Mouse (Mus musculus) mesoderm, embryonic 11.5 days (tissue): ENCODE measurements around the gene Ephb1.

ENCODE experiments used
- DNase-seq: peaks from one replicate; pipeline ENCODE4 v3.0.0-alpha.2; 2012; ENCODE audit warnings: low read depth, low spot score

Ephb1 gene

DNA sequence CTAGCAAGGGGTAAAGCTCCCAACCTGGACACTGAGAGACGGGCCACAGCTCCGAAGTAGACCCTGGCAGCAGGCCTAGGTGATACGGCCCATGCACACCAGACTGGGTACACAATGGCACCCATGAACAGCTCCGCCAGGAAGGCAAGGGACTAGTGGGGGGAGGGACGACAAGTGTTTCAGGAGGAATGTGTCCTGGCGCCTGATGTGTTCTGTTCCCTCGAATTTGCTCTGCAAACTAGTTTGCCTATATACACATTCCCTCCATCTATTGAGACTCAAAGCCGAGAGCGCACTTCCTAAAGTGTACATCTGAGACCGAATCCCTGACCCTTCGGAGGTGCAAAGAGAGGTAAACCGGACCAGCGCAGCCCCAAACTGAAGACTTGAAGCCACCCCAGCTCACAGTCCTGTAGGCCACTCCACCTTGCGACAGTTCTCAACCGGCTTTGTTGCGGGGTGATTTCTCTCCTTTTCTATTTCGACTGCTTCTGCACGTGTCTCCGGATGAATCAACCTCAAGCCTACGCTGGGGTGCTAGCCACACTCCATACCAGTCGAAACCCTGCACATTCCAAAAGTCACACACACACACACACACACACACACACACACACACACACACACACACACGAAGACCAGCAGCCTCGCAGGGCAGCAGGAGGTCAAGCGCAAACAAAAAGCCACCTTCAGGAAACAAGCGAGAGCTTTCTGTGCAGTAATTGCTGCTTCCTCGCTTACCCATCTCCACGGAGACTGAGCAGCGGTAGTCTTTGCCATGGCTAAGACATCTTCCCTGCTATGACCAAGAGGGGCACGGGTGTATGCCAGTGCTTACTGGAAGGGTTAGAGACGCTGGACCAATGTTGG is 2.1 kb downstream of the Ephb1 start:
- DNase-seq: peak; percentile 35

DNA sequence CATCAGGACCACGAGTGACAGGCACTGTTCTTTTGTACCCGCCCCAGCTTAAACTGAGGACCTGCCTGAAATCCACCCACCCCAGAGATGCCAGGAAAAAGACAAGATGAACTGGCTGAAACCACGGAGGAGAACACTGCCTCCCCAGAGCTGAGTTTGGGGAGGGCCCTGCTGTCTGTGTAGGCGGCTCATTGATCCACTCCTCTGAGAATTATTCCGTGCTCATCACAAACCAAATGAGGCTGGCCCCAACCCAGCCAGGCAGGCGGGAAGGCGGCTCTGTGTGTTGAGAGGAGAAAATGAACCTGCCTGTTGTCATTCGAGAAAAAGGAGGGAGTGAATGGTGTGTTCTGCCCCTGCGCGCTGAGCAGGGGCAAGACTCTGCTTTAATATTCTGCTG is 2.8 kb downstream of the Ephb1 start:
- DNase-seq: no peak

DNA sequence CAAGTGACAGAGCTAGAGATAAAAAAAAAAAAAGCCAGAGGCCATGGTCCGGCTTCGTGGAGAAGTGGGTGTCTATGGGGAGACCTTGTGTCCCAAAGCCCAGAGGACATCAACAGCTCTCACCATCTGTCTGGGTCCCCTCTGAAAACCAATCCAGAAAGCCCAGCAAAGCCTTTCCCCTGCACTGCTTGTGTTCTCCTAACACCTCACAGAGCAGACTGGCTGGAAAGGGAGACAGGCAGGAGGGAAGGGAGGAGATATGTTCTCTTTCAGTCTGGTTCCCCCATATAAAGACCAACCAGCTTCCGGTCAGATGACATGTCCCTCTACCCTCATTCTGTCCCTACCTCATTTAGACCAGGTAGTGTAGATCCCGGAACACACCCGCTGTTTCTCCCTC is 3.3 kb downstream of the Ephb1 start:
- no peak for DNase-seq

DNA sequence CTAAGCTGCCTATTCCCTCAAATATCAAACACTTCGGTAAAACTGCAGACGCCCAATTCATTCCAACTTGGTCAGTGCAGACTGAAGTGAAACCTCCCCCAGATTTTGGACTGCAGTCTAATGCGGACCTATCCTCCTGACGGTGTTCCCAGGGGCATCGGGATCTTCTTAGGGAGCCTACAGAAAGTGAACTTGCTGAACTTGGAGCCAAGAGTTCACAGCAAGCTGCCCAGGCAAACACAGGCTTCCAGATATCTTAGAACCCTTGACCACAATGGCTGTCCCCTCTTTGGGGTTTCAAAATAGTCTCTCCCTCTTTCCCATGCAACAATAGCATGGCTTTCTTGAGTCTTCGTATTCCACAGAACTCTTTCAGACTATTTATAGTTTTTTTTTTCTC is 3.8 kb downstream of the Ephb1 start:
- no peak for DNase-seq

DNA sequence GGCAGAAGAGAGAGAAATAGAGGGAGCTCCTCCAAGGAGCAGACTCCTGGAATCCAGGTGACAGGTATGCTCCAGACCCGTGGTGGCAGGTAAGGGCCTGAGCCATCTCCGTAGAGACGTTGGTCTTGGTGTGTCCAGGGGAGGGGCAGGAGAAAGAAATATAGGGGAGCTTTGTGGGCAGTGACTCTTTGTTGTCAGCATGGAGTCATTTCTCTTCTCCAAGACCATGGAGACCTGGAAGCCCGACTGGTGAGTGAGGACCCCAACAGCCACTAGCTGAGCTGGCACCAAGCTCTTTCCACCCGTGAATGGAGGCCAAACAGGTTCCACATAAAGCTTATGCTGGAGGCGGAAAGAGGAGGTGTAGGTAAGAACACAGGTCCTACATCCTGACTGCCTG is 4.4 kb downstream of the Ephb1 start:
- no peak for DNase-seq

DNA sequence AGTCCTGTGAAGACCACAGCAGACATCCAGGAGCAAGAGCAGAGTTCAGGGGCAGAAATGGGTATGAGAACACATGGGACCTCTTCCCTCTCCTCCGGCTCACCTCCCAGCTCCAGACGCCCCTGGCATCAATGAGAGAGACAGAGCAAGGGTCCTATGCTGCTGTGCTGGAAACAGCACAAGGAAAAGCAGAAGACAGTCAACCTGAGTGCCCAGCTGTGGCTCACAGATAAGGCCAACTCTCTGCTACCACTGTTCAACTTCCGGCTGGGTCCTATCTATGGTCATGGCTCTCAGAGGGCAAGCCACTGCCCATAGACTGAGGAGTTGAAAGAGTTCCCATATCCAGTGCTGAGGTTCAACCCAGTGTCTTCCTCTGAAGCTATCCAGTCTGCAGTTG is 7.7 kb downstream of the Ephb1 start:
- DNase-seq: no peak

DNA sequence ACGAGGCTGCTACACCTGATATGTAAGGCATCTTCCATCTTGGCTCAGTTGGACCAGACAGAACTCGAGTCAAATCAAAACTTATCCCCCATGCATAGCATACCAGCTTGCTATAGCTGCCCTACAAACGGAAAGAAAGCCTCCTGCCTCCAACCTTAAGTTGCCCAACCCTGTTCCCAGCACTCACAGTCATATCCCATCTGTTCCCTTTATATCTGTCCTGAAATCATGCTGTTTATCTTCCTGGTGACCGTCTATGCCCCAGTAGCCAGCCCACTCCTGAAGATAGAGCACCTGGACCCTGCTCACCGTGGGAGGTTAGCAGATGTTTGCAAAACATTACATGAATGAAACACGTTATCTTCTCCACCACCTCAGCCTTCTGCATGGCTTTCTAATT is 9.0 kb downstream of the Ephb1 start:
- no peak for DNase-seq

DNA sequence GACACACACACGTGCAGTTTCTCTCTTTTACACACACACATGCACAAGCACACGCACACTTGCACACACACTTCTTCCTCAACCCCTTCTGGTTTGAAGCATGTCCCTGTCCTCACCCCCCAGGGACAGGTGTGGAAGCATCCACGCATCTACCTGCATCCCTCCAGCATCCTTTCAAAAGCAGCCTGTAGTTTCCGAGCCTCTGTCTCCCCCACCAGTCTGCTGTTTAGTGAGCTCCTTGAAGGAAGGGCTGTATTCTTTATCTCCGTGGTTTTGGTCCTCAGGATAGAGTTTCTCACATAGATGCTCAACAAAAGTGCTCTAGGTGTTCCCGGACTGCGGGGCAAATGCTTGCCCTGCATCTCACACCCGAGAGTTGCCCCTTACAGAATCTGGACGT is 9.4 kb downstream of the Ephb1 start:
- no peak for DNase-seq

DNA sequence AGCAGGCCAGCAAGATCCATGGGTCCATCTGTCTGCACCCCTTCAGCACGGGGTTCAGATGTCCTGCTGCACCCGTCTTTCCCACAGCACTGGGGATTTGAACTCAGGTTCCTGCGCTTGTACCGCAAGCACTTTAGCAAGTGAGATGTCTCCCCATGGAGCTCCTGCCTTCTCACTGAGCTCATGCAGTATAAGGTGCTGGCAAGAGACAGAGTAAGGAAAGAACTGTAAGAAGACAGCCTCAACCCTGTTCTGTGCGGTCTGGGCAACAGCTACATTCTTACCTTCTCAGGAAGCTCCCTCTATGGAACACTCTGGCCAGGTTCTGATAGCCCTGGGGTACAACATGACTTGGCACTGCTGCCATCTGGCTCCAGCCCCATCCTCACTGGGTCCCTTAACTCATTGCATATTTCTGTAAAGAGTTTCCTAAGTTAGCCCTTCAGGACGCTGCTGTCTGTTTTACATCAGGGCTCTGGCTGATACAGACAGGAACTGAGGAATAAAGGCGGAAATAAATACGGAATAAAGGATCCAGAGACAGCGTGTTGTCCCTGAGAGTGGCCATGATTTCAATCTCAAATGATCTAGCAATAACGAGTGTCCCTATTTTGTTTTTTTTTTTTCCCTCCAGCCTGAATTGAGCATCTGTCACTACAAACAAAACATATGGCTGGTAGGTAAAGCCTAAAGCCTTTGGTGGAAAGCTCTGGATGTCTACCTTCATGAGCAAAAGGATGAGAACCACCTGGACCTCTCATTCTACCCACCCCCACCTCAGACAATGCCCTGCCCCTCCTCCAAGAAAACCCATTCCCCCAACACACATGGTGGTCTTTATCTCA is 10.2 kb downstream of the Ephb1 start:
- DNase-seq: no peak

DNA sequence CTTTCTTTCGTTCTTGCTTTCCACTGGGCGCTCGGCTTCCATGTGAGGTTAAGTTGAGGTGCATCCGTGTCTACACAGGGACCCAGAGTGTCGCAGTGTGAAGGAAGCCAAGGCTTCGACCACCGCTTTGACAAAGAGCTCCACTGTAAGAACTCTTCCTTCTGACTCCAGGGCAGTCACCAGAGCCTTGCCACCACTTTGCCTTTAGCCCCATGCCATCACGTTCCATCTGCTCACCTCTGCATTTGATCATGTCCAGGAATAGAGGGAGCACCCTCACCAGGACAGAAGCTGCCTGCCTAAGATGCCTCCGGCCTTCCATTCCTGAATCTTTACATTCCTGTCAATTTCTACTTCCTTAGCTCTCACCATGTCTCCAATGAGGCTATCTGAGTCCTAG is 11.4 kb downstream of the Ephb1 start:
- DNase-seq: no peak

DNA sequence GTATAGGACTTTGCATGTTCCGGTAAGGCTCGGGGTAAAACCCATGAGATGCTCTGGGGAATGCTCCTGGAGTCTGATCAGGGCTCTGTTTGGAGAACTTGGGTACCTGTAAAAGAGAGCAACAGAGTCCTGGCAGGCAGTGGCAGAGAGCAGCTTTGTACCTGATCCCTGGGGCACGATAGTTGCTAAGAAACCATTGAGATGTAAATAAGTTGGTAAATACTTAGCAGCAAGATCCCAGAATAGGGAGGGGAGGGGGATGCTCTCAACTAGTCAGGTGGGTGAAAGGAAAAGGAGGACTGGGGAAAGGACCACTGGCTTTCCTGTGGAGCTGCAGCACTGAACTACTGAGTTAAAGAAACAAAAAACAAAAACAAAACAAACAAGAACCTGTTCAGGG is 12.5 kb downstream of the Ephb1 start:
- DNase-seq: no peak

DNA sequence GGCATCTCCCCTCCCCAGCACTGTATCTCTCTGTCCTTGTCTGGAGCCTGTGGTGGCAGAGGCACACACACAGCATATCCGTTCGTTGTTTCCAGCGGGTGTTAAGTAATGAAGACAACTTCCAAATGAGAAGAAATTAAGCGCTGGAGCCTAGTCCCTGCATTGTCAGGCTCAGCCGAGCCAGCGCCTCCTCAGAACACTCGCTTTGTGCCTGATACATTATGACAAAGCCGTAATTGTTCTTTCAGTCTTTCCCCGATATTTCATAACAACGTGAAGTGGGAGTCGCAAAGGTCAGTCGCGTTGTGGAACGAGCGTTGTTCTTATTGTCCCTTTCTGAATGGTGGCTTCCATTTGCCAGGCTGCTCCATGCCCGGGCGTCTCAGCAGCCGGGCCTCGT is 13.7 kb downstream of the Ephb1 start:
- no peak for DNase-seq

DNA sequence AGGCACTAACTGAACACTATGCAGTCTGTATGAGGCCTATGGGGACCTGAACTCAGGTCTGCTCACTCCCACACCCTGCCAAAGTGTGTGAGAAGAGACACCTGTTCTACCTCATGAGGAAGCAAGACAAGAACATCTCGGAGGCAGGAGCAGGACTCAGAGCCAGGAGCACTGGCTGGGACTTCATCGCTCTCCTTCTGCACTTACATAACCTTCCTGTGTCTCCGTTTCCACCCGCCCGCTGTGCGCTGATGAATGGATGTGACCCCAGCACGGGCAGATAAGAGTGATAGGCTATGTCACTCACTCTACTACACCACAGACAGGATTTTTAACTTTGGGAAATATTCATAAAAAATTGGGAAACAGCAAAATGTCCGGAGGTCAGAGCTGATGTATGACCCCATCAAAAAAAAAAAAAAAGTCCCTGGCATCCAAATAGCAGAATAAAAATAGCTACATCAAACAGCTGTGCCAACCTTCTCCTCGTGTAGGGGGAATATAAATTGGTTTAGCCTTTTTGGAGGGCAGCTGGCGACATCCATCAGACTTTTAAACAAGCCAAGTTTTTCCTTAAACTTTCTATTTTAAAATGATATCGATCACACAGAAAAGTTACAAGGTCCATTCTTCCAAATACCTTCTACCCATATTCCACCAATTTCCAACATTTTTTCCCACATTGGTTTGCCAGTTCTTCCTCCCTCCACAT is 18.8 kb downstream of the Ephb1 start:
- DNase-seq: no peak

DNA sequence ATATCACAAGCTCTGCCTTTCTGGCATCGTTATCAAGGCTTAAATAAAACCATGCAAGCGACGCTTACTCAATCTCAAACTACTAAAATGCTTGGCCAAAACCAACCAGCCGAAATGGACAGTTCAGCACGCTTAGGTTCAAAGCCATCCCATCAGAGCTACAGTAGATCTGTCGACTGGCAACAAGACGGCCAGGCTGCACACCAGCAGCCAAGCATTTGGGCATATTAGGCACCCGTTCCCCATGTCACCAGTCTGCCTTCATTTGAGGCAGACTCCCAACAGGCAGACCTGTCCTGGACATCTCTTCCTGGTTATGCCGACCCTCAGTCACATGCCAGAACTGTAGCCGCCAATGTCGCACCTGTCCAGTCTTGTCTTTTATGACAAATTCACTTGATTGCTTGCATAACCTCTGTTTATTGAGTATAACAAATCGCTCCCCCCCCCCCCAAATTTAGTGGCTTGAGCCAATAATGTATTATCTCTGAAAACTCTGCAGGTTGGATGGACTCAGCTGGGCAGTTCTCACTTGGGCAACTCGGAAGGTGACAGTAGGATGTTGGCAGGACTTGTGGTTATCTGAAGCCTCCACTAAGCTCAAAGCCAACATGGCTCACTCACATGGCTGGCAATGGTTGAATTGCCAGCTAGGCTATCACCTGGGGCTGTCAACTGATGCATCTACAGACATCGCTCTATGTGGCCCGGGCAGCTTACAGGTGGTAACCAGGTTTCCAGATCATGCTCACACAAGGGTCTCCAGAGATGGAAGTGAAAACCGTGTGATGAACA is 24.0 kb downstream of the Ephb1 start:
- DNase-seq: no peak

DNA sequence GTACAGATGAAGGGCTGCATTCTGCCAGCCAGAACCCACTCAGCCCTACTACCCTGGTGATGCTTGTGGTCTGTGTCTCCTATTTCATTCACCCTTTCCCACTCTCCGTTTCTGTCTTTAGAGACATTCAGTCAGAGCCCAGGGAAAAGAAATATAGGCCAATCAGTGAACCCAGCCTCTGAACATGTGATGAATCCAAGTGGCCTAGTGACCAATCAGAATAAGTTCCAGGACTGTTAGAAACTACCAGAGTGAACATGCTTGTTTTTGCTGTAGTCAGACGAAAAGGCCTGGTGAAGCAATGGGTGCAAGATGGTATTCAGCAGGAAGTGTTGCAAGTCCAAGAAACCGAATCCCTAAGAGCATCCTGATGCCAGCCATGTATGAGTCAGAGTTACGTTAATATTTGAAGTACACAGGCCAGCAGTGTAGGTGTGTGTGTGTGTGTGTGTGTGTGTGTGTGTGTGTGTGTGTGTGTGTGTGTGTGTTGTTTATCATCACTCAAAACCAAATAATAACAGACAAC is 26.8 kb downstream of the Ephb1 start:
- DNase-seq: no peak

DNA sequence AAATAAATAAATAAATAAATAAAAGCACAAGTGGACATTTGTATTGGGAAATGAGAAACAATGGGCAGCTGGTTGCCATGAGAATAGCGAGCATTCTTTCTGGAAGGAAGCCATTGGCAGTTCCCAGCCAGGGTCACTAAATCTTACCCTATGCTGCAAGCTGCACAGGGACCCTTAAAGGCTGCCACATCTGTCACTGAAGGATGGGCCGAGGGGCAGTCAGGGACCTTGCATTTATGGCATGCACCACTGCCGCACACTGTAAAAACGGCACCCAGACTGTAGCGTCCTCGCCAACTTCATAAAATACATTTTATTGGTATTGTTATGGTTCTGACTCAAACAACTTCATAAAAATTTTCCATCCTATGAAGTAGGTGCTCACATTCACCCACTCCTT is 39.1 kb downstream of the Ephb1 start:
- DNase-seq: no peak

DNA sequence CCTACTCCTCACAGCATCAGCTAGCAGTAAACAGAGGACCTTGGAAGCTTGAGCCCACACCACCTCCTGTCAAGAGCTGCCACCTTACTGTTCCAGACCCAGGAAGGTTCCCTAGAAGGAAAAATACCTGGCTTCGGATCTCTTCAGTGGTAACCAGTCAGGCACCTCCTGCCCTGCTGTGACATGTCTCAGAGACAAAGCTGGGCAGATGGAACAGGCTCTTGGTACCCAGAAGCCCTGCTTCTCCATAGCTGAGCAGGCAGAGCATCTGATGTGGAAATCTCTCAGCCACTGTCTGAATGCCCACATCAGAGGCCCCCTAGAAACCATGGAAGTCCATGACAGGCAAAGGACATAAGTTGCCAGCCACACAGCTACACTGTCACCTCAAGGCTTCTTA is 39.7 kb downstream of the Ephb1 start:
- DNase-seq: no peak

DNA sequence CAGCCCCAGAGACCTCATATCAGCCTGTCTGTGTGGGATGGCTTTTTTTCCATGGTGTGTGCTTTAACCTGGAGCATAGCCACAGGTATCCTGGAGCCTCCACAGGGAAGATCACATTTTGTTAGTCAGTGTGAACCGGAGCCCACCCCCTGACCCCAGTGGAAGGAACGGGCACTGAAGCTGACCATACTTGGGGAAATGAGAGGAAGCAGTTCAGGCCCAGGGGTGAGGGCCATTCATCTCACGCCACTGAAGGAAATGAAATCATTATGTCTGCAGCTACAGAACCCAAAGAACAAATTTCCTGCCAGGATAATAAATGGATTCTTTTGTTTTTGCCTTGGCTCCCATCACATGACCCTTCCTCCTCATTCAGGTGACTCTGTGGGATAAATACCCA is 44.1 kb downstream of the Ephb1 start:
- peak; percentile 30 for DNase-seq

DNA sequence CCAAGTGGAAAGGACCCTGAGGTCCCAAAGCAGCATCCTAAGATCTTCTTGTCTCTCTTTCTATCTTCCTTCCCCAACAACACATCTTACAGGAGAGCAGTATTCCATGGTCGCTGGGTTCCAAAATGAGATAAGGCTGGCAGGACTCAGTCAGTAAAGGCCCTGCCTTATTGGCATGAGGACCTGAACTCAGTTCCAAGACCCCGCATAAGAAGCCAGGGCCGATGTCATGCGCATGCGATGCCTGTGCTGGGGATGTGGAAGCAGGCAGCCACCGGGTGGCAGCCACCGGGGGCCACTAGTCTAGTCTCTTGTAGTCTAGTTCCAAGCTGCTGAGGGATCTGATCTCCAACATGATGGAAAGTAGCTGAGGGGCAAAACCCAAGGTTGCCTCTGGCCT is 45.2 kb downstream of the Ephb1 start:
- DNase-seq: no peak

DNA sequence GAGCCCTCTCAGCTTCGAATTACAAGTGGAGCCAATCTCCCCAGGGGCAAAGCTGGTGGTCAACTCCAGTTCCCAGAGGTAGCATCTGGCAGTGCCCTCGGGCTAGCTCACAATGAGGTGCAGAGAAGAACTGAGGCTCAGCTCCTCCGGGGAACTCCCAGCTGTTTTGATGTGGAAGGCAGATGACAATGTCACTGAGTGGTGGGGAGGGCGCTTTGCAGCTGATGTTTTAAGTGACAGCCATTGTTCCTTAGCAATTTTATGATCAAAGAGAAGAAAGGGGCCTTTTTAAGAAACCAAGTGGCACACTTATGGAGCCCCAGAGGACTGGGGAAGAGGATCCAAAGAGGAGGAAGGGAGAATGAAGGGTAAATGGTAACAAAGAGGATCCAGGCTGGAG is 46.8 kb downstream of the Ephb1 start:
- DNase-seq: peak; percentile 34
